Mouse (Mus musculus): ENCODE measurements around the gene Wee1. TPM values are rescaled to one million over a fixed set of nuclear protein-coding genes. Genes with fewer than 3 reads are reported as not detected.
"Not testable (repeated sequence)": the region's sequence is repeated elsewhere in the genome, so short reads cannot be mapped to it uniquely, and the experiment has no call there.

Gene Wee1
- polyA plus RNA-seq, 1 experiment from 2014 or later: 38.1 TPM

- WGBS: 46% methylated on average over 3 of the region's 3 CpGs
Measured at GRCm38 (mm10) chr7:110106633-110107032, 15.2 kb upstream of the Wee1 start.

GRCm38 (mm10) chr7:110108524-110108923 lies 13.3 kb upstream of the Wee1 start:
- WGBS: 93% methylated on average over 3 of the region's 3 CpGs
- ATAC-seq (ENCODE audit: insufficient number of reproducible peaks, low FRiP score); H3K4me3 ChIP-seq; H3K4me2 ChIP-seq; H3K9ac ChIP-seq; H3K27ac ChIP-seq (ENCODE audit: poor library complexity, severe bottlenecking); H3K27me3 ChIP-seq (replicated peaks); H3K36me3 ChIP-seq; H3K9me3 ChIP-seq (replicated peaks): not testable (repeated sequence)
- H3K4me1 ChIP-seq (replicated peaks): peaks cover 30% of the 10 kb centered on the region

More at GRCm38 (mm10) chr7:110106633-110107032, 15.2 kb upstream of the Wee1 start:
- Histone ChIP-seq H3K36me3 (no peaks in the 10 kb centered on the region), H3K27me3 (replicated peaks) (no peaks in the 10 kb centered on the region), H3K4me3 (no peak overlapping the region), H3K9me3 (replicated peaks) (no peaks in the 10 kb centered on the region), H3K27ac (ENCODE audit: poor library complexity, severe bottlenecking) (no peak overlapping the region), H3K9ac (no peak overlapping the region), H3K4me2 (no peak overlapping the region), H3K4me1 (replicated peaks) (peaks cover 30% of the 10 kb centered on the region)
- ATAC-seq (ENCODE audit: insufficient number of reproducible peaks, low FRiP score): 0 out of 2 replicates have a peak, but pooled peaks have one; percentile 12

DNA sequence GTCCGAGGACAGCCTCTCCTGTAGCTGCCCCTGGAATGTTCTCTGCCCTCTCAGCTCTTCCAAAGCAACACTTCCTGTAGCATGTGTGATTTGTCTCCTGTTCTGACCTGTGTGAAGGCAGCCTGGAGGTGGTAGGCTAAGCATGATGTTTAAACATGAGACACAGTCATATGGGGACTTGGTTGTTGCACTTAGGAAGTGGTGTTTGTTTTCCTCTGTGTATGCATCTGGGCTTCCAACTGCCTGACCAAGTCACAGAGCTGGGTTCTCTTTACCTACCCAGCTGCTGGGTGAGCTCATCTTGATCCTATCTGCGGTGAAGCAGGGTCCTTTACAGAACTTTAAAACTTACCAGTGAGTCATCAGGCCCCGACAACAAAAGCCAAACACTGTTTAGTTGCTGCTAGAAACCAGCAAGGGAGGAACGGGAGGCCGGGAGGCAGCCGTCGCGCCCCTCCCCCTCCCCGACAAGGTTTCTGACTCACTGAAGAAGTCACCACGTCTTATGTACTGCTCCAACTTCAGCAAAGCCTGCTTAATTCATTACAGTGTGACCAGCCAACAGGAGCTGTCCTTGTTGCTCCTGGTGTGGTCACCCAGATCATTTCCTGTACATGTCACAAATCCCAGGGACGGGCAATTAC lies 12.8 kb upstream of the Wee1 start:
- Histone ChIP-seq H3K36me3 (no peaks in the 10 kb centered on the region), H3K9ac (peak overlapping the region; percentile 37; the same call in 1 of the 2 replicates), H3K4me3 (peak overlapping the region; percentile 13), H3K27ac (ENCODE audit: poor library complexity, severe bottlenecking) (peak overlapping the region; percentile 74), H3K27me3 (replicated peaks) (no peaks in the 10 kb centered on the region), H3K4me1 (replicated peaks) (peaks cover 30% of the 10 kb centered on the region), H3K9me3 (replicated peaks) (no peaks in the 10 kb centered on the region), H3K4me2 (peak overlapping the region; percentile 61)
- peak; percentile 67 for ATAC-seq (ENCODE audit: insufficient number of reproducible peaks, low FRiP score)
- WGBS: 7% methylated on average over 11 of the region's 11 CpGs

GRCm38 (mm10) chr7:110110061-110110656 lies 11.7 kb upstream of the Wee1 start:
- 19% methylated on average over 4 of the region's 4 CpGs for WGBS
- H3K4me3 ChIP-seq: no peak overlapping the region
- H3K27me3 ChIP-seq (replicated peaks): no peaks in the 10 kb centered on the region
- H3K4me1 ChIP-seq (replicated peaks): peaks cover 35% of the 10 kb centered on the region
- peak overlapping the region; percentile 74 for H3K27ac ChIP-seq (ENCODE audit: poor library complexity, severe bottlenecking)
- H3K9ac ChIP-seq: peak overlapping the region; percentile 15; the same call in 1 of the 2 replicates
- H3K4me2 ChIP-seq: peak overlapping the region; percentile 61; the same call in 1 of the 2 replicates
- H3K9me3 ChIP-seq (replicated peaks): no peaks in the 10 kb centered on the region
- H3K36me3 ChIP-seq: no peaks in the 10 kb centered on the region
- 0 out of 2 replicates have a peak, but pooled peaks have one; percentile 10 for ATAC-seq (ENCODE audit: insufficient number of reproducible peaks, low FRiP score)

DNA sequence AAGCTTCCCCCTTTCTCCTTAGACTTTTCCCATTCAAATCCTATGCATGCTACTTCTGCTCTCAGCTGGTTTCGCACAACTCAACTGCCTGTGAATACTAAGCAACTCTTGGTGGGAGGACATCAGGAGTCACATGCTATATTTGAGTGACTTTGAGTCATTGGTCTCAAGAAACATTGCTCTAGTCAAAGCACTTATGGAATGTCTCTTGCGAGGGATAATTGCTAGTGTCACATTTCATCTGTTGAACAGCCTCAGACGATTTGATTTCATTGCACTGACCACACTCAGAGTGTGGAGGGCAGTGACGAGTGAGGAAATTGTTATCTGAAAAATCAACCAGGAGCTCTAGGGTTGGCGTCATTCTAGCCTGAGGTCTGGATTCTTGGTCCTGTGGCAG lies 7.1 kb upstream of the Wee1 start:
- Histone ChIP-seq H3K27me3 (replicated peaks) (no peaks in the 10 kb centered on the region), H3K9ac (no peak overlapping the region), H3K4me1 (replicated peaks) (peaks cover 32% of the 10 kb centered on the region), H3K4me3 (no peak overlapping the region), H3K27ac (ENCODE audit: poor library complexity, severe bottlenecking) (no peak overlapping the region), H3K9me3 (replicated peaks) (no peaks in the 10 kb centered on the region), H3K4me2 (no peak overlapping the region), H3K36me3 (no peaks in the 10 kb centered on the region)
- WGBS: 24% methylated on average over 5 of the region's 5 CpGs
- no peak for ATAC-seq (ENCODE audit: insufficient number of reproducible peaks, low FRiP score)

- no peaks in the 10 kb centered on the region for H3K27me3 ChIP-seq (replicated peaks)
- no peaks in the 10 kb centered on the region for H3K36me3 ChIP-seq
- no peak overlapping the region for H3K4me3 ChIP-seq
- WGBS: 50% methylated on average over 1 of the region's 1 CpGs
- peaks cover 31% of the 10 kb centered on the region for H3K4me1 ChIP-seq (replicated peaks)
- no peak overlapping the region for H3K9ac ChIP-seq
- no peak overlapping the region for H3K4me2 ChIP-seq
- no peaks in the 10 kb centered on the region for H3K9me3 ChIP-seq (replicated peaks)
- no peak overlapping the region for H3K27ac ChIP-seq (ENCODE audit: poor library complexity, severe bottlenecking)
- ATAC-seq (ENCODE audit: insufficient number of reproducible peaks, low FRiP score): no peak
Measured at GRCm38 (mm10) chr7:110116731-110117291, 5.0 kb upstream of the Wee1 start.

DNA sequence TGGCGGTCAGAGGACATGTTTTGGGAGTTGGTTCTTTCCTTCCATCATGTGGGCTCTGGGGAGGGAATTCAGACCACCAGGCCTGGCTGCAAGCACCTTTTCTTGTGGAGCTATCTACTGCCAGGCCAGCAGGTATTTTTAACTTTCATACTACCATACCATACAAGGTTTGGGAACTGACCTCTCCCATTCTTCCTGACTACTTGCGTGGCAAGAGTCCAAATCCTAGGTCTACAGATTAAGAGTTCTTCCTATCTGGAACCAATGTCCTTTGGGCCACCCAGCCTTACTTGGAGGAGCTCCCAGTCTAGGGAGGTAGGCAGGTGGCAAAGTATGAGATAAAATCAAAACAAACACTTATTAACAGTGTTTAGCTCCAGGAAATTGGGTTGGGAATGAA lies 3.4 kb upstream of the Wee1 start:
- no peak for ATAC-seq (ENCODE audit: insufficient number of reproducible peaks, low FRiP score)

DNA sequence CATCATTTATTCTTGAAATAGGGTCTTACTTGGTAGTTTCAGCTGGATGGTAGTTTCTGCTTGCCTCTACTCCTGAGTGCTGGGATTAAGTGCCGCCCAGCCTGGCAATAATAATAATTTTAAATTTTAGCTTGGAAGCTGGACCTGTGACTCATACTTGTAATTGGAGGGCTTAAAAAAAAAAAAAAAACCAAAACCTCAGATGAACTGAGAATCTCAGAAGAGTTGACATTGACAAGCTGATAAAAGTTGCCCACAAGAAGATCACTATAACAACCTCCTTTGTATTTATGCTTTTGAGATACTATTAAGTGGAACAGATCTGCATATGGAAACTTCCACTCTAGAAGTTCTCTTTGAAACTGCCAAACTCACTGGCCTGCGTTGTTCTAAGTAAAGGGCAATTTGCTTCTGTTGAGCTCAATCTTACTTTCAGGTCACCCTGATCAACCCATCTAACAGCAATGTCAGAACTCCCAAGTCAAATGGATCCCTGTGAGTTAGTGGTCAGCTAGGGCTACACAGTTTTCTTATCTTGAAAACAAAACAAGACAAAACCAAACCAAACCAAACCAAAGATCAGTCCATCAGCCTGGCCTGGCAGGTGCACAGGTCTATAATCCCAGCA lies 1.6 kb upstream of the Wee1 start:
- H3K27ac ChIP-seq (ENCODE audit: poor library complexity, severe bottlenecking): no peak overlapping the region
- H3K4me2 ChIP-seq: peak overlapping the region; percentile 50
- H3K9me3 ChIP-seq (replicated peaks): no peaks in the 10 kb centered on the region
- ATAC-seq (ENCODE audit: insufficient number of reproducible peaks, low FRiP score): no peak
- 0 out of 2 replicates have a peak overlapping the region, but pooled peaks have one; percentile 10 for H3K4me3 ChIP-seq
- peaks cover 36% of the 10 kb centered on the region for H3K4me1 ChIP-seq (replicated peaks)
- H3K36me3 ChIP-seq: no peaks in the 10 kb centered on the region
- H3K27me3 ChIP-seq (replicated peaks): no peaks in the 10 kb centered on the region
- no peak overlapping the region for H3K9ac ChIP-seq
- WGBS: 75% methylated on average over 2 of the region's 2 CpGs

More for the DNA sequence above, 3.4 kb upstream of the Wee1 start:
- H3K4me3 ChIP-seq: no peak overlapping the region
- H3K4me2 ChIP-seq: no peak overlapping the region
- H3K27me3 ChIP-seq (replicated peaks): no peaks in the 10 kb centered on the region
- peaks cover 31% of the 10 kb centered on the region for H3K4me1 ChIP-seq (replicated peaks)
- no peak overlapping the region for H3K9ac ChIP-seq
- peak overlapping the region; percentile 67; the same call in 1 of the 2 replicates for H3K27ac ChIP-seq (ENCODE audit: poor library complexity, severe bottlenecking)
- H3K36me3 ChIP-seq: no peaks in the 10 kb centered on the region
- no peaks in the 10 kb centered on the region for H3K9me3 ChIP-seq (replicated peaks)
- 57% methylated on average over 2 of the region's 2 CpGs for WGBS

- Histone ChIP-seq H3K4me3 (peak overlapping the region; percentile 93), H3K9ac (peak overlapping the region; percentile 68), H3K36me3 (0 out of 2 replicates have a peak, but pooled peaks cover under 1% of the 10 kb centered on the region), H3K27ac (ENCODE audit: poor library complexity, severe bottlenecking) (peak overlapping the region; percentile 84), H3K27me3 (replicated peaks) (no peaks in the 10 kb centered on the region), H3K4me2 (peak overlapping the region; percentile 76), H3K4me1 (replicated peaks) (peaks cover 36% of the 10 kb centered on the region), H3K9me3 (replicated peaks) (no peaks in the 10 kb centered on the region)
- no peak for ATAC-seq (ENCODE audit: insufficient number of reproducible peaks, low FRiP score)
- WGBS: 5% methylated on average over 9 of the region's 9 CpGs
Measured at GRCm38 (mm10) chr7:110121162-110121515, 707 bp upstream of the Wee1 start.

GRCm38 (mm10) chr7:110122289-110122564 lies 381 bp downstream of the Wee1 start:
- ATAC-seq (ENCODE audit: insufficient number of reproducible peaks, low FRiP score): no peak
- Histone ChIP-seq H3K4me1 (replicated peaks) (peaks cover 29% of the 10 kb centered on the region), H3K4me2 (peak overlapping the region; percentile 76), H3K36me3 (peaks cover 10% of the 10 kb centered on the region), H3K9ac (peak overlapping the region; percentile 98), H3K9me3 (replicated peaks) (no peaks in the 10 kb centered on the region), H3K4me3 (peak overlapping the region; percentile 93), H3K27me3 (replicated peaks) (no peaks in the 10 kb centered on the region), H3K27ac (ENCODE audit: poor library complexity, severe bottlenecking) (peak overlapping the region; percentile 97)
- 0% methylated on average over 27 of the region's 27 CpGs for WGBS

All from heart, embryonic 12.5 days (tissue).